Mouse (Mus musculus) liver, embryonic 14.5 days (tissue): ENCODE results near the gene Stam. TPM values are rescaled to one million over a fixed set of nuclear protein-coding genes. Genes with fewer than 3 reads are reported as not detected.
A peak's percentile ranks its signal among the peaks of the same experiment; 100 is the strongest.

Source experiments
- ATAC-seq: fragments of 200-750 bp; cut with Nextera tagmentation; 2 replicates; pipeline ENCODE4 v1.8.0; 2017; ENCODE audit warnings: moderate number of reproducible peaks, mild to moderate bottlenecking, moderate library complexity; ENCODE audit not compliant: insufficient read depth
- DNase-seq, 3 experiments: peaks; one replicate each; pipeline ENCODE4 v3.0.0-alpha.2; 2012 to 2013; ENCODE audit warnings: low read depth in 3 of 3, low spot score in 3 of 3
- H3K27ac ChIP-seq: fragments of 300-500 bp; sonication (generic); 2 replicates; pipeline ENCODE4 v1.5.1; 2014; ENCODE audit warnings: moderate library complexity, mild to moderate bottlenecking, control low read depth, inconsistent platforms
- H3K27me3 ChIP-seq: fragments of 300-500 bp; sonication (generic); 2 replicates; pipeline ENCODE4 v1.6.1; 2014; ENCODE audit warnings: mild to moderate bottlenecking, low read length, moderate library complexity; ENCODE audit not compliant: control insufficient read depth, insufficient read depth
- H3K36me3 ChIP-seq: fragments of 300-500 bp; sonication (generic); replicated peaks from 2 replicates; pipeline ENCODE4 v1.6.1; 2014; ENCODE audit warnings: low read depth; ENCODE audit not compliant: control insufficient read depth, insufficient read depth
- H3K4me1 ChIP-seq, 2 experiments: fragments of 200-500 bp in 1 of 2; fragments of 300-500 bp in 1 of 2; sonication (generic) in 1 of 2; replicated peaks; 2 replicates each; pipeline ENCODE4 v1.6.1; 2012 to 2014; ENCODE audit warnings: antibody characterized with exemption in 1 of 2, inconsistent platforms in 1 of 2, low read length in 1 of 2; ENCODE audit not compliant: control insufficient read depth in 2 of 2, insufficient read depth in 2 of 2
- H3K4me2 ChIP-seq: fragments of 300-500 bp; sonication (generic); 2 replicates; pipeline ENCODE4 v1.6.1; 2014; ENCODE audit warnings: low read depth, mild to moderate bottlenecking, control low read depth, moderate library complexity
- H3K4me3 ChIP-seq, 2 experiments: fragments of 200-500 bp in 1 of 2; fragments of 300-500 bp in 1 of 2; sonication (generic) in 1 of 2; 2 replicates each; pipeline ENCODE4 v1.5.1; 2012 to 2014; ENCODE audit warnings: low read depth in 2 of 2, low read length in 2 of 2, mild to moderate bottlenecking in 2 of 2, control low read depth in 1 of 2, inconsistent platforms in 1 of 2, moderate library complexity in 1 of 2; ENCODE audit not compliant: insufficient read depth in 1 of 2
- H3K9ac ChIP-seq: fragments of 300-500 bp; sonication (generic); replicated peaks from 2 replicates; pipeline ENCODE4 v1.6.1; 2014; ENCODE audit warnings: mild to moderate bottlenecking, control low read depth, moderate library complexity
- H3K9me3 ChIP-seq: fragments of 300-500 bp; sonication (generic); 2 replicates; pipeline ENCODE4 v1.6.1; 2016; ENCODE audit warnings: low read length, mixed read lengths; ENCODE audit not compliant: control insufficient read depth
- CTCF ChIP-seq: IDR thresholded peaks from 2 replicates; pipeline ENCODE4 v1.5.1; 2016; ENCODE audit warnings: antibody characterized with exemption, low read depth, control low read depth
- EP300 ChIP-seq: IDR thresholded peaks from 2 replicates; pipeline ENCODE4 v1.6.1; 2016; ENCODE audit warnings: antibody characterized with exemption, low read depth
- WGBS: fragments of 180-500 bp; shearing (Covaris S2); extraction: QIAGEN DNeasy Blood & Tissue Kit; methylation state at CpG from one replicate; pipeline ENCODE4 v1.1.7; 2014; ENCODE audit not compliant: insufficient replicate concordance; 5-methylcytosine and 5-hydroxymethylcytosine counted together
- polyA plus RNA-seq, 2 experiments: library from polyadenylated mRNA; depleted of rRNA in 1 of 2; stranded (reverse) in 1 of 2; unstranded in 1 of 2; fragments of >200 nt; fragmentation: Nextera tagmentation in 1 of 2; extraction: Ambion mirVana in 1 of 2; gene quantifications; 2 replicates each; pipeline versions ENCODE4 v1.2.1 to v1.2.3; 2012 to 2014

Gene Stam
- polyA plus RNA-seq, 2 experiments = 10.4 to 24.8 TPM

DNA sequence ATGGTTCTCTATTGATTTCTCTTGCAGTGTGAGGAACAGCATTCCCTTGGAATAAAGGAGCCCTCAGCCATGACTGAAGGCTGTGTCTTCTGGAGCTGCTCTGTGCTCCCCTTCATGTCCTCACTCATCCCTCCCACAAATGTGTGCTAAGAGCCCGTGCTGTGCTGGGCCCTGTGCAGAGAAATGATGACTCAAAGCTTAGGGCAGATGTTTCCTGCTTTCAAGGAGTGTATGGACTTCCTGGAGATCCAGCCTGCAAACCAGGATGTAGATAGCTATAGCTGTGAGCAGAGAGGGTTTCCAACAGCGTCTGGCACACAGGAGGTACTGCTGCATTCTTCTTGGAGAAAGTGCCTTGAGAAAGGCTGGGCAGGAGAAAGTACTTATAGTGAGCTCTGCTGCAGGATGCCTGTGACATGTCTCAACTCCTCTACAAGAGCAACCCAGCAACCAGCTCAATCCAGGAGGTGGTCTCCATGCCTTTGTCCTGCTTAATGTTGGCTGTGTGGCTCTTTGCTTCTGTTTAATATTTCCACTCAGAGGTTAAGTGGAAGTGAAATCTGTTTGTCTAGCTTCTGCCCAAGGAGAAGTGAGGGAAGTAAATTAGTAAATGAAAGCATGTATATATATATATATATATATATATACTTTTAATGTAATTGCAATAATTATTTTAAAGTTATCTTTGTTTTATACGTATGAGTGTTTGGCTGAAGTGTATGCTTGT lies 91.9 kb downstream of the Stam start:
- ATAC-seq = peak; percentile 71
- Histone ChIP-seq H3K27me3 (no peaks in the 10 kb centered on the region; the same call in 1 of the 2 replicates), H3K9me3 (no peaks in the 10 kb centered on the region), H3K9ac (no peak overlapping the region), H3K4me1 (peaks cover 0 to 5% of the 10 kb centered on the region in 2 experiments; a peak in 2 of 4 replicates), H3K27ac (no peak overlapping the region), H3K4me2 (no peak overlapping the region), H3K4me3 (no peak overlapping the region), H3K36me3 (no peaks in the 10 kb centered on the region)
- DNase-seq = no peak
- TF ChIP-seq EP300 = no peak
- no peak for TF ChIP-seq CTCF
- 28% methylated on average over 3 of the region's 3 CpGs for WGBS

DNA sequence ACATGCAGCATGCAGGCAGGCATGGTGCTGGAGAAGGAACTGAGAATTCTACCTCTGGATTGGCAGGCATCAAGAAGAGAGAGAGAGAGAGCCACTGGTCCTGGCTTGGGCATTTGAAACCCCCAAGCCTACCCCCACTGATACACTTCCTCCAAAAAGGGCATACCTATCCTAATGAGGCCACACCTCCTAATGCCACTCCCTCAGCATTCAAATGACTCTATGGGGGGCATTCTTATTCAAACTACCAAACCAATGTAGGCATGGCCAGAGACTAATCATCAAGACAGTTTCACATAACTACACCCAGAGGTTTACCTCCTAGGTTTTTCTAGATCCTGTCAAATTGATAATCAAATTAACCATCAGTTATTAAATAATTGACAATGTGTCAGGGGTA lies 93.8 kb downstream of the Stam start:
- Histone ChIP-seq H3K27ac (no peak overlapping the region), H3K4me2 (no peak overlapping the region), H3K36me3 (no peaks in the 10 kb centered on the region), H3K4me1 (peaks cover 0 to 5% of the 10 kb centered on the region in 2 experiments; a peak in 2 of 4 replicates), H3K27me3 (no peaks in the 10 kb centered on the region; the same call in 1 of the 2 replicates), H3K4me3 (no peak overlapping the region), H3K9me3 (no peaks in the 10 kb centered on the region), H3K9ac (no peak overlapping the region)
- ATAC-seq (no peak), DNase-seq (no peak)
- TF ChIP-seq EP300 = no peak
- TF ChIP-seq CTCF = no peak

DNA sequence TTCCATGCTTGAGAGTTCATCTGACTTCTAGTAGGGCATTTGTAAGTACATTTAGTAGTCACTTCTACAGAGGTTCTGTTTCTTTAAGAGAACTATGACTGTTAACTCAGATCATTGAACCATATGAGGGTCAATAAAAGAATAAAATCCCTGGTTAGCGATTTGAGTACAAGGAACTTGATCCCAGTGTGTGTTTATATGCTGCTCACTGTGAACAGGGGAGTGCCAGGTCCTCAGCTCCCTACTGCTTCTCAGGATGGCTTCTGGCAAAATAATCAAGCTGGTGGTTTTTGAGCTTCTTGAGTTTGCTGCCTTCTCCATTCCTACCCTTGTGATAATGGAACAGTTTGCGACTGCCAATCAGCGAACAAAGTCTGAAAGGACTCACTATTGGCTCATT lies 100.4 kb downstream of the Stam start, which contains the start of gene Tmem236:
Gene Tmem236 (plus strand): TSS at position 190 of the 400 bp plus-strand sequence.
- Histone ChIP-seq H3K9me3 (no peaks in the 10 kb centered on the region), H3K27ac (no peak within 1 kb of the TSS), H3K4me2 (no peak within 1 kb of the TSS), H3K27me3 (no peaks in the 10 kb centered on the region), H3K4me3 (no peak within 1 kb of the TSS), H3K9ac (no peak within 1 kb of the TSS), H3K4me1 (peaks cover 5 to 6% of the 10 kb centered on the region in 2 experiments), H3K36me3 (no peaks in the 10 kb centered on the region)
- WGBS = 68% methylated on average over 3 of the region's 3 CpGs
- no peak for TF ChIP-seq EP300
- no peak for TF ChIP-seq CTCF
- ATAC-seq = no peak
- DNase-seq = no peak

DNA sequence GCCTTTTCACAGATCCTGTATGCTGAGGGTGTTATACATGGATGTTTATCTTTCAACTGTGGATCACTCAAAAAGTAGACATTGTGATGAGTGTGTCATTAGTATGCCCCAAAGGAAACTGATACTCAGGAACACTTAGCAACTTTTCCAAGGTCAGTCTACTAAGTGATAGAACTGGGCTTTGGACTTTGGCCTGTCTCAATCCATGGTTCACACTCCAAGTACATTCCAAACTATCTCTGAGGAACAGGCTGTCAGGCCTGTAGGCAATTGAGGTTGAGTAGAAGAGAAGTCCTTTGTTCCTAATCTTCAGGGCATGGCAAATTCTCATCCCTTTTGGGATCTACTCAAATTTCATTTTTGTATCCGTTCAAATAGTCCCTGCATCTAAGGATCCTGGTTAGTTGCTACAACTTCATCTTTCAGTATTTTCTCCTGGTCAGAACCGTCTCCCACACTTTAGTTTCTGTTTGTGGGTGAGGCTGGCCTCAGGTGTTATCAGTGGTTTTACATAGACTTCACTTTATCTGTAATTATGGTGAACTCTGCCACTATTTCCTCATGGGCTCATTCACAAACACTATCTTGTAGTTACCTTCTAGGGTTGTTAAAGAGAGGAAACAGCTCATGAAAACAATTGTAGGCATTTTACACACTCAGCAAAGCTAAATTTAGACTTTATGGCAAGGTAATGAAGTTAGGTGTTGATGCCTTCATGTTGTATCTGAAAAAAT lies 102.7 kb downstream of the Stam start:
- Histone ChIP-seq H3K9me3 (no peaks in the 10 kb centered on the region), H3K4me2 (no peak overlapping the region; the same call in 1 of the 2 replicates), H3K27me3 (no peaks in the 10 kb centered on the region), H3K36me3 (no peaks in the 10 kb centered on the region), H3K27ac (no peak overlapping the region), H3K9ac (no peak overlapping the region), H3K4me3 (no peak overlapping the region), H3K4me1 (peaks cover 5 to 6% of the 10 kb centered on the region in 2 experiments)
- TF ChIP-seq CTCF = no peak
- TF ChIP-seq EP300 = no peak
- no peak for DNase-seq
- WGBS = 33% methylated on average over 2 of the region's 2 CpGs
- no peak for ATAC-seq

DNA sequence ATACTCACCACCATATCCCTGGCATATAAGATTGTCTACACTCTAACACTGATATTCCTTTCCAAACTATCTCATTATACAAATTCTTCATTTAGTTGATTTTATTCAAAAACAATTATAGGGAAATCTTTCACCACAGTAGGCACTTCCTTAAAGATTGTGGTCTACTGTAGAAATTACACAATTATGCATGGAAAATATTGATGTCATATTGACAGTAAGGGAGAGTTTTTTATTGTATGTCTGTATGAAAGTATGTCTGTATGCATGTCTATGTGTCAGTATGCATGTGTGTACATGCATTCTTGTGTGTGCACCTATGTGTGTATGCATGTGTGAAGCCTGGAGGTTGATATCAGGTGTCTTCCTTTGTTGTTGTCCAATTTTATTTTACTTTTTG lies 110.5 kb downstream of the Stam start:
- no peak for DNase-seq
- Histone ChIP-seq H3K9ac (no peak overlapping the region), H3K36me3 (no peaks in the 10 kb centered on the region), H3K9me3 (no peaks in the 10 kb centered on the region), H3K4me3 (no peak overlapping the region), H3K27ac (no peak overlapping the region), H3K4me1 (peaks cover 0 to 2% of the 10 kb centered on the region in 2 experiments; a peak in 1 of 4 replicates), H3K27me3 (no peaks in the 10 kb centered on the region), H3K4me2 (no peak overlapping the region)
- no peak for ATAC-seq
- TF ChIP-seq EP300 (no peak), CTCF (no peak)
